Mouse (Mus musculus) stomach, postnatal 0 days (tissue): Measurements from ENCODE around the gene Lrrc17.

Experiments
- CTCF ChIP-seq: IDR thresholded peaks from 2 replicates; pipeline ENCODE4 v1.5.1; 2016; ENCODE audit warnings: antibody characterized with exemption, low read depth, mild to moderate bottlenecking, moderate library complexity
- EP300 ChIP-seq: optimal IDR thresholded peaks from 2 replicates; pipeline ENCODE3; 2016; ENCODE audit warnings: antibody characterized with exemption

- TF ChIP-seq CTCF (no peak), EP300 (no peak)
Measured at GRCm38 (mm10) chr5:21545786-21546185, 2.4 kb downstream of the Lrrc17 start.
